Mouse (Mus musculus) kidney, postnatal 25 days (tissue): Measurements from ENCODE around the gene Spata7.
A peak's percentile ranks its signal among the peaks of the same experiment; 100 is the strongest.
"Not testable (repeated sequence)": the region's sequence is repeated elsewhere in the genome, so short reads cannot be mapped to it uniquely, and the experiment has no call there.

Experiments
- DNase-seq, 2 experiments: peaks; one replicate each; pipeline ENCODE4 v3.0.0; 2021; ENCODE audit warnings: mixed read lengths in 2 of 2

Spata7 gene

DNA sequence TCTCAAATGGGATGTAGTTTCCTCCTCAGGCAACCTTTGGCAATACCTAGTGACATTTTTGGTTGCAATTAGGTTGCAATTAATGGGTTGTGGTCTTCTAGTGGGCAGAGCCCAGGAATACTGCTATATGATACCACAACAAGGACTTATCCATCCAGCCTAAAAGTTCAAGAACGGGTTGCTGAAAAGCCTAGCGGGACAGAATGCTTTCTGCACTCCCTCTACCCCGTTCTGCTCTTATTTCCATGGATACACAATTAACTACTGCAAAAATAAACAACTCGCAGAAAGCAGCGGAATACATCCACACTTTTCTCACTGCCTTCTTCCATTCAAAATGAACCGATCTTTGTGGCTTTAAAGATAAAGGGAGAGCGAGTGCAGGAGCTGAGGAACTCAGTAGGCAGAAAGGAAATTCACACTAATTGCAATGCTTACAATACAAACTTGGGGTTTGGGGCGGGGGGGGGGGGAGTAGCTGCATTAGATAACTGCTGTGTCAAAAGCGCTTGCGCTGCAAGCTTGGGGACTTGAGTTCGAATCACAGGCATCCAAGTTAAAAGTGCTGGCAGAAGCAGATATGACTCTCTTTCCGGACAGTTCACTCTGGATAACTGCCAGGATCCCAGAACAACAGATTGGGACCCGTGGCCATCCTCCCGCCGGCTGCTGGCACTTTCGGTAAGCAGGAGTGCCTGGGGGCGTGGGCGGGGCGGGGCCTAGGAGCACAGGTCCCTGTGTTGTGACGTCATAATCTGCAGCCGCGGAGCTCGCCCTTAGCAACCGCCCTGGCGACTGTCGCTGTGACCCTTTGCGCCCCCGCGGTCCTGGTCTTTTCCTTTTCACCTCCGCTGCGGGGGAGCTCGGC lies at the start of gene Spata7:
Gene Spata7 (plus strand): TSS at position 766 of the 868 bp plus-strand sequence.
- peak; percentile 90 to 93 for DNase-seq

- DNase-seq: no peak
Measured at GRCm38 (mm10) chr12:98585302-98585701, 42.7 kb upstream of the Spata7 start.

GRCm38 (mm10) chr12:98588573-98588972 lies 39.4 kb upstream of the Spata7 start:
- DNase-seq: no peak

GRCm38 (mm10) chr12:98591016-98591415 lies 36.9 kb upstream of the Spata7 start:
- no peak for DNase-seq

DNA sequence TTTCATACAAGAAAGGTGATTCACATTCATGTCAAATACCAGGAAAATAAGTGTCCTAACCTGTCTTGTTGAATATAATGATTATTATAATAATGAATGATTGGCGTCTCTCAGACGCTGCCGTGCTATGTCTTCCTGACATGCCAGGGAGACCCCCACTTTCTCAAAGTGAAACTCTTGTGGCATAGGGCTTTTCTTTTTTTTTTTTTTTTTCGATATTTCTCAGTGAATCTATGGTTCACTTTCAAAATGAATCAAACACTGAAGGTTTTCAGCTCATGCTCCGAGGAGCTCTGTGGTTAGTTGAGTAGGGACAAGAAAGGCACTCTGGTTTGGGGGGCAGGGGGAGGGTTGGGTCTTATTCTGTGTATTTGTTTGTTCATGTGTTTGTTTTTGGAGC lies 27.1 kb upstream of the Spata7 start:
- DNase-seq: no peak

DNA sequence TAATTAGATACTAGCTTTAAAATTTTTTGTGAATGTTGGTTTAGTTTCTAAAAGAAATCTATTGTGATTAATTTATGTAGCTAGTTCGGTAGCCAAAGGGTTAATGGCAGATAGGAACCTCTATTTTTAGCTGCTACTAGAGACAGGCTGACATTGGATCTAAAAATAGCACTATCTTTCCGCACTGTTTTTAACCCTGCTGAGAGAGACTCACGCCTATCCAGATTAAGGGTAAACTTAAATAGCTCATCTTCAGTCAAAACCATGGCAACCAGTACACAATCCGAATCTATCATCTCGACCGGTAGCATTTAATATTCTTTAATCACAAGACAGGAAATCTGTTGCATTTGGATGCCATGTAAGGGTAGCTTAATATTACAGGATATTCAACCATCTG lies 25.8 kb upstream of the Spata7 start:
- DNase-seq: no peak

DNA sequence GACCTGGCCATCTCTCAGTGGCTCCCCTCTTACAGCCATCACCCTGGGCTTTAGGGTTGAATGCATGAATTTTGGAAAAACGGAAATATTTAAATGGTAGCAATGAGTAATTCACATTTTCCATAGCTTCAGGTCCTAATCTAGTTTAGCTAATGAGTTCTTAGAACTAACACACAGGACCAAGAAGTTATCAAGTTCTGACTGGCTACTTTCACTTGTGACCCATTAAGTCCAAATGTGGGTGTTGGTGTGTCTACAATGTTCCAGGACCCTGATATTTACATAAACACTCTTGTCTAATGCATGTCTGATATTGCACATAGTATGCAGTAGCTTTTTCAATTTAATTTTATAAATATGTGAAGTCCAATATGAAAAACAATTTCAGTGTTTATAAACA lies 22.7 kb upstream of the Spata7 start:
- DNase-seq: no peak

- DNase-seq: no peak
Measured at GRCm38 (mm10) chr12:98606595-98607290, 21.2 kb upstream of the Spata7 start.

DNA sequence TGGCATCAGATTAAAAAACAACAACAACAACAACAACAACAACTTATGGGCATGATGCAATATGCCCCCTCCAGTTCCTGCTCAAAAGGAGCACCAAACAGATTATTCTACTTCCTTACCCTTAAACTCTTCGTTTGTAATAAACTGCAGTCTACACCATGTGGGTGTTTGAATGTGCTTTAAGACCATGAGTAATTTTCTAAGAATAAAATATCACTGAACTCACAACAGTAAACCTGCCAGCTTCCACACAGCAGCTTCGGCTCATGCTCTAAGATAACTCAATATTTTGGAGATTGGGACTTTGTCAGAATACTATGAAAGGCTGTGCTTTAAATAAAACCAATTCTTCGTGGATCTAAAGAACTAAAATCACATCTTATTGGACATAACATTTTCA lies 17.6 kb upstream of the Spata7 start:
- DNase-seq: no peak

DNA sequence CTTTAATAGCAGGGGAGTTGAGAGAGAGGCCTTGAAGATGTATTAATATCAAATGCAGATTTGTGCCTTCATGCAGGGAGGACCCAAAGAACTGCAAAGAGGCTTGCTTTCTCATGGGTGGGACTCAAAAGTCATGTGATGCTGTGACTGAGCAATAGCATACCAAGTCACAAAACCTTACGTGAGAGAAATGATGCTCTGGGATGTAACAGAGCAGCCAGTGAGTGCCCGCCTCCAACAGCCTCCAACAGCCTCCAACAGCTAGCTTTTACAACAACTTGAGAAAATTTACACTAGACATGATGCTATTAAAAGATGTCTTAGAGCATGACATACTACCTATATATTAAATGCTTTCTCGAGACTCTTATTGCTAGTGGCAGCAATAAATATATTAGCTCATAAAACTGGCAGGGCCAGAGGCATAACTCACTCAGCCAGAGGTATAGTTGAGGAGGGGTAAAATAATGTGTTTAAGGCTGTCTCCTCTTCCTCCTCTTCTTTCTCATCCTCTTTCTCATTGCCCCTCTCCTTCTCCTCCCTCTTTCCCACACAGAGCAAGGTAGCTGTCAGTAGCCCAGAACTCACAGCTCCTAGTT lies 12.9 kb upstream of the Spata7 start:
- no peak for DNase-seq

- DNase-seq: no peak
Measured at GRCm38 (mm10) chr12:98615746-98616145, 12.2 kb upstream of the Spata7 start.

DNA sequence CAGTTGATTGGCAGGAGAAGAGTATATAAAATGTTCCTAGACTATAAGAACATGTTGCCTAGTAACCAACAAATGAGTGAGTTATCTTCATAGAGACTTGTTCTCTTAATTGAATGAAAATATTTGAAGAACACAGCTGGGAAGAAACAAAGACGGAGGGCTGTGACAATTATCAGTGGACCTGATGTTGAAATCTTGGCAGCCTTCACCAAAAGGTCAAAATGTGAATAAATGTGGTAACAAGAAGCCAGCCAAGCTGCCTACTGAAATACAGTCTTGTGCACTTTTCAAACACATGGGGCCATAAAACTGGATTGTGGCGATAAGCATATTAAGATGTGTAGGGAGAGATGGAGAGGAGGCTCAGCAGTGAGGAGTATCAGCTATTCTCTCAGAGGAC lies 8.5 kb upstream of the Spata7 start:
- DNase-seq: no peak

DNA sequence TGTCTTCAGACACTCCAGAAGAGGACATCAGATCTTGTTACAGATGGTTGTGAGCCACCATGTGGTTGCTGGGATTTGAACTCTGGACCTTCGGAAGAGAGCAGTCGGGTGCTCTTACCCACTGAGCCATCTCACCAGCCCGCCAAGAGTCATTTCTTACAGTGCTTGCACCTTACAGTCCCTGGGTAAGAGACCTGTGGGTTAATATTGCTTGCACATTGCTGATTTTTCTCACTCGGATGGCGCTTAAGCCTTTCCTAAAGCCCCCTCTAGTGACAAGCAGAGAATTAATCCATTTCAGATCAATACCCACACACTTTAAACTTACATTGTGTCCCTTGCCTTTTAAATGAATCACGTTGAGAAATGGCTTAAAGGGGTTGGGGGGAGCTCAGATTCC lies 7.0 kb upstream of the Spata7 start:
- DNase-seq: not testable (repeated sequence)

- not testable (repeated sequence) for DNase-seq
Measured at GRCm38 (mm10) chr12:98623266-98623665, 4.7 kb upstream of the Spata7 start.

GRCm38 (mm10) chr12:98628260-98628970 lies 458 bp downstream of the Spata7 start:
- no peak for DNase-seq

- DNase-seq: no peak
Measured at GRCm38 (mm10) chr12:98644852-98645251, 16.9 kb downstream of the Spata7 start.

GRCm38 (mm10) chr12:98656873-98657272 lies 28.9 kb downstream of the Spata7 start:
- DNase-seq: no peak

DNA sequence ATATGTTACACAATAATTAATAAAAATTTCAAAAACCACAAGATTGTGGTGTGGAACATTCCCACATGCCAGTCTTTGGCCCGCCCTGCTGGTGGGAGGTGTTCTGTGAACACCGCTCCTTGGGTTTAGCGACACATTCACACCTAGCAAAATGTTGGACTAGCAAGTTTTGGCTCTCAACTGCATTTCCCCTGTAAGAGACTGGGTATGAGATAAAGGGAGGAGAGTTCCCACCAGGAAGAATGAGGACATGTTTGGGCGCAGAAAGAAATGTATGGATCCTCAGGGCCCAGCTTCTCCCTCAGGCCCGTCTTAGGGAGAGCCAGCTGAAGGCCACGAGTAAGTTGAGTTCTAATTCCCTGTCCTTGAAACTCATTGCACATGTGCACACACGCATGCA lies 34.7 kb downstream of the Spata7 start:
- no peak for DNase-seq

- peak; percentile 86 to 88 for DNase-seq
Measured at GRCm38 (mm10) chr12:98668132-98668814, 40.3 kb downstream of the Spata7 start.

DNA sequence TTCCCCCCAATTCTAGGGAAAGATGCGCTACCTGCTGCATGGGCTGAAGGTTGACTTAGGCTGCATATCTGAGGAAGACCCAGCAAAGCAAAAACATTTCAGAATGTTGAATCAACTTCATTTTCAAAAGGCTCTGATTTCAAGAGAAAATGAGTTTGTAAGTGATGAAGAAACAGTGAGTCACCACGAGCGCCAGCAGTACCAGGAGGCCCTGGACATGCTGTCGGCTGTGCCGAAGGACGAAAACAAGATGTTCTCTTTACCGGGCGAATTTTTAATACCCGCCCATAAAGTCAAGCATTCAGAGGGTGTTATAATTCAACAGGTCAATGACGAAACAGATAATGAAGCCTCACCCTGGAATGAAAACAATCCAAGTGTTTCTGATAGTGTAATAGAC lies 41.1 kb downstream of the Spata7 start:
- DNase-seq: no peak

- peak; percentile 81 to 90 for DNase-seq
Measured at GRCm38 (mm10) chr12:98669864-98670263, 41.9 kb downstream of the Spata7 start.

DNA sequence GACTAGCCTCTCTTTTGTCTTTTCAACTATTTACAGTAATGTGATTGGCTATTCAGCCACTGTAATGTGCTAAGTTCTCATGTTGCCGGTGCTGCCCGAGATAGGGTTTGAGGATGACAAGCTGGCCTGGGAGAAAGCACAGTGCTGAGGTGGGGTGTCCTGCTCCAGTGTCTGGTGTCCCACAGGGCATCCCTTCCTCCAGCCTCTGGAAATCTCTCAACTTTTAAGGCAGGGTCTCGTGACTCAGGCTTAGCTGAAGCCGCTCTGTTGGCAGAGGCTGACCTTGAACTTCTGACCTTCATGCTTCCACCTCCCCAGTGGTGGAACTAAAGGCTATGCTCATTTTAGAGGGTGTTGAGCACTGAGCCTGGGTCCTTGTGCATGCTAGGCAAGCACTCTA lies 42.5 kb downstream of the Spata7 start:
- no peak for DNase-seq
